Mouse (Mus musculus): ENCODE results near the gene Kdelr1. TPM values are rescaled to one million over a fixed set of nuclear protein-coding genes. Genes with fewer than 3 reads are reported as not detected.

Kdelr1 gene
- polyA plus RNA-seq, 1 experiment, result not detected

GRCm38 (mm10) chr7:45928626-45929295, 56.2 kb downstream of the Kdelr1 start:
- Histone ChIP-seq H3K4me3 (ENCODE audit: insufficient read depth, low read depth, low read length) (peak overlapping the region; percentile 4; the same call in 1 of the 2 replicates), H3K27ac (ENCODE audit: insufficient read depth, low read depth, low read length) (no peak overlapping the region), H3K4me1 (ENCODE audit: control insufficient read depth, insufficient read depth, low read length) (peaks cover 12% of the 10 kb centered on the region)
- WGBS, result 20% methylated on average over 22 of the region's 23 CpGs
- TF ChIP-seq CTCF (IDR thresholded peaks at IDR 0.05; ENCODE audit: insufficient read depth, low read depth, low read length), result no peak

GRCm38 (mm10) chr7:45929688-45930087, 57.1 kb downstream of the Kdelr1 start:
- H3K4me3 ChIP-seq (ENCODE audit: insufficient read depth, low read depth, low read length), result no peak overlapping the region
- no peak overlapping the region for H3K27ac ChIP-seq (ENCODE audit: insufficient read depth, low read depth, low read length)
- WGBS, result 88% methylated on average over 1 of the region's 1 CpGs
- peaks cover 6% of the 10 kb centered on the region for H3K4me1 ChIP-seq (ENCODE audit: control insufficient read depth, insufficient read depth, low read length)
- TF ChIP-seq POLR2A (IDR thresholded peaks at IDR 0.05; ENCODE audit: insufficient read depth, low read depth, low read length) (no peak), CTCF (IDR thresholded peaks at IDR 0.05; ENCODE audit: insufficient read depth, low read depth, low read length) (no peak)

Other genes with a start within 250 kb of the Kdelr1 start
- gene Rasip1, start 245.3 kb upstream of the Kdelr1 start, polyA plus RNA-seq (2012; ENCODE audit: insufficient read depth, insufficient read length, low replicate concordance, missing spikeins), result not detected in 2 replicates
- not detected in 2 replicates for gene Mamstr, start 232.8 kb upstream of the Kdelr1 start, polyA plus RNA-seq (2012; ENCODE audit: insufficient read depth, insufficient read length, low replicate concordance, missing spikeins)
- not detected in 2 replicates for gene Fut2, start 206.4 kb upstream of the Kdelr1 start, polyA plus RNA-seq (2012; ENCODE audit: insufficient read depth, insufficient read length, low replicate concordance, missing spikeins)
- not detected in 2 replicates for gene Ntn5, start 188.8 kb upstream of the Kdelr1 start, polyA plus RNA-seq (2012; ENCODE audit: insufficient read depth, insufficient read length, low replicate concordance, missing spikeins)
- not detected in 2 replicates for gene Sec1, start 178.4 kb upstream of the Kdelr1 start, polyA plus RNA-seq (2012; ENCODE audit: insufficient read depth, insufficient read length, low replicate concordance, missing spikeins)
- not detected in 2 replicates for gene Car11, start 172.9 kb upstream of the Kdelr1 start, polyA plus RNA-seq (2012; ENCODE audit: insufficient read depth, insufficient read length, low replicate concordance, missing spikeins)
- 386 TPM in 1 of 2 replicates, not detected in the other for gene Dbp, start 167.7 kb upstream of the Kdelr1 start, polyA plus RNA-seq (2012; ENCODE audit: insufficient read depth, insufficient read length, low replicate concordance, missing spikeins)
- not detected in 2 replicates for gene Rpl18, start 157.3 kb upstream of the Kdelr1 start, polyA plus RNA-seq (2012; ENCODE audit: insufficient read depth, insufficient read length, low replicate concordance, missing spikeins)
- gene Sphk2, start 154.8 kb upstream of the Kdelr1 start, polyA plus RNA-seq (2012; ENCODE audit: insufficient read depth, insufficient read length, low replicate concordance, missing spikeins), result not detected in 2 replicates
- gene Fam83e, start 151.6 kb upstream of the Kdelr1 start, polyA plus RNA-seq (2012; ENCODE audit: insufficient read depth, insufficient read length, low replicate concordance, missing spikeins), result not detected in 2 replicates
- not detected in 2 replicates for gene Spaca4, start 147.0 kb upstream of the Kdelr1 start, polyA plus RNA-seq (2012; ENCODE audit: insufficient read depth, insufficient read length, low replicate concordance, missing spikeins)
- gene Lmtk3, start 89.0 kb upstream of the Kdelr1 start, polyA plus RNA-seq (2012; ENCODE audit: insufficient read depth, insufficient read length, low replicate concordance, missing spikeins), result not detected in 2 replicates
- not detected in 2 replicates for gene Sult2b1, start 88.1 kb upstream of the Kdelr1 start, polyA plus RNA-seq (2012; ENCODE audit: insufficient read depth, insufficient read length, low replicate concordance, missing spikeins)
- gene Cyth2, start 58.2 kb upstream of the Kdelr1 start, polyA plus RNA-seq (2012; ENCODE audit: insufficient read depth, insufficient read length, low replicate concordance, missing spikeins), result not detected in 2 replicates
- gene Kcnj14, start 48.0 kb upstream of the Kdelr1 start, polyA plus RNA-seq (2012; ENCODE audit: insufficient read depth, insufficient read length, low replicate concordance, missing spikeins), result not detected in 2 replicates
- gene Grwd1, start 41.8 kb upstream of the Kdelr1 start, polyA plus RNA-seq (2012; ENCODE audit: insufficient read depth, insufficient read length, low replicate concordance, missing spikeins), result not detected in 2 replicates
- not detected in 2 replicates for gene Grin2d, start 5.6 kb downstream of the Kdelr1 start, polyA plus RNA-seq (2012; ENCODE audit: insufficient read depth, insufficient read length, low replicate concordance, missing spikeins)
- not detected in 2 replicates for gene Syngr4, start 23.9 kb downstream of the Kdelr1 start, polyA plus RNA-seq (2012; ENCODE audit: insufficient read depth, insufficient read length, low replicate concordance, missing spikeins)
- gene Tmem143, start 24.2 kb downstream of the Kdelr1 start, polyA plus RNA-seq (2012; ENCODE audit: insufficient read depth, insufficient read length, low replicate concordance, missing spikeins), result not detected in 2 replicates
- gene Emp3, start 48.6 kb downstream of the Kdelr1 start, polyA plus RNA-seq (2012; ENCODE audit: insufficient read depth, insufficient read length, low replicate concordance, missing spikeins), result not detected in 2 replicates
- not detected in 2 replicates for gene Ccdc114, start 51.3 kb downstream of the Kdelr1 start, polyA plus RNA-seq (2012; ENCODE audit: insufficient read depth, insufficient read length, low replicate concordance, missing spikeins)
- not detected in 2 replicates for gene Abcc6, start 157.5 kb downstream of the Kdelr1 start, polyA plus RNA-seq (2012; ENCODE audit: insufficient read depth, insufficient read length, low replicate concordance, missing spikeins)
- gene Nomo1, start 160.9 kb downstream of the Kdelr1 start, polyA plus RNA-seq (2012; ENCODE audit: insufficient read depth, insufficient read length, low replicate concordance, missing spikeins), result 117 TPM in 1 of 2 replicates, not detected in the other
- gene Kcnj11, start 228.0 kb downstream of the Kdelr1 start, polyA plus RNA-seq (2012; ENCODE audit: insufficient read depth, insufficient read length, low replicate concordance, missing spikeins), result not detected in 2 replicates

Data from olfactory bulb, adult 2 months (tissue).